Mouse (Mus musculus) MEL-GATA-1-ER (cell line): Measurements from ENCODE around the gene Map7.
A peak's percentile ranks its signal among the peaks of the same experiment; 100 is the strongest.

ENCODE experiments used
- DNase-seq: peaks from one replicate; pipeline ENCODE4 v3.0.0-alpha.2; 2012; ENCODE audit warnings: low read depth; ENCODE audit errors: extremely low read depth

The Map7 gene

GRCm38 (mm10) chr10:20152131-20152530 lies 3.9 kb downstream of the Map7 start:
- DNase-seq = no peak

- no peak for DNase-seq
These were observed 5.2 kb downstream of the Map7 start for GRCm38 (mm10) chr10:20153507-20153906.

- DNase-seq = peak; percentile 51
These were observed 7.1 kb downstream of the Map7 start for GRCm38 (mm10) chr10:20155401-20155800.

- no peak for DNase-seq
These were observed 8.9 kb downstream of the Map7 start for GRCm38 (mm10) chr10:20157021-20157726.

GRCm38 (mm10) chr10:20158756-20159155 lies 10.5 kb downstream of the Map7 start:
- no peak for DNase-seq

- no peak for DNase-seq
These were observed 11.0 kb downstream of the Map7 start for GRCm38 (mm10) chr10:20159308-20159707.

- no peak for DNase-seq
These were observed 12.6 kb downstream of the Map7 start for GRCm38 (mm10) chr10:20160914-20161313.

GRCm38 (mm10) chr10:20164810-20165209 lies 16.5 kb downstream of the Map7 start:
- DNase-seq = no peak

GRCm38 (mm10) chr10:20166797-20167196 lies 18.5 kb downstream of the Map7 start:
- DNase-seq = no peak

- DNase-seq = no peak
These were observed 19.2 kb downstream of the Map7 start for GRCm38 (mm10) chr10:20167467-20167866.

GRCm38 (mm10) chr10:20169182-20169674 lies 21.0 kb downstream of the Map7 start:
- no peak for DNase-seq

- DNase-seq = no peak
These were observed 21.8 kb downstream of the Map7 start for GRCm38 (mm10) chr10:20169927-20170604.

- DNase-seq = no peak
These were observed 22.4 kb downstream of the Map7 start for GRCm38 (mm10) chr10:20170605-20171088.

- DNase-seq = no peak
These were observed 22.9 kb downstream of the Map7 start for GRCm38 (mm10) chr10:20171209-20171608.

- no peak for DNase-seq
These were observed 23.5 kb downstream of the Map7 start for GRCm38 (mm10) chr10:20171756-20172155.

- DNase-seq = no peak
These were observed 25.5 kb downstream of the Map7 start for GRCm38 (mm10) chr10:20173733-20174132.

- DNase-seq = no peak
These were observed 27.8 kb downstream of the Map7 start for GRCm38 (mm10) chr10:20176054-20176453.

GRCm38 (mm10) chr10:20178807-20179605 lies 30.7 kb downstream of the Map7 start:
- DNase-seq = no peak

GRCm38 (mm10) chr10:20181198-20181597 lies 32.9 kb downstream of the Map7 start:
- no peak for DNase-seq

GRCm38 (mm10) chr10:20181680-20182399 lies 33.6 kb downstream of the Map7 start:
- no peak for DNase-seq

- DNase-seq = no peak
These were observed 36.1 kb downstream of the Map7 start for GRCm38 (mm10) chr10:20184326-20184725.
